Comparison of ENCODE assay signal across 8 mouse cellular contexts in genomic region chr11:75781919-75782318, GRCm38 (mm10). TPM values are rescaled to one million over a fixed set of nuclear protein-coding genes. Genes with fewer than 3 reads are reported as not detected.
DNase-seq lines count a peak whose midpoint lies in the region; ATAC-seq and TF ChIP-seq lines count a peak whose summit lies in the region.

No protein-coding gene starts in this region.

- no peak overlapping the region for H3K9ac ChIP-seq in kidney, embryonic 14.5 days (ENCODE audit: low read depth, low read length)
- no peak overlapping the region for H3K9ac ChIP-seq in lung, embryonic 14.5 days

- intact Hi-C loops in gastrocnemius, postnatal 14 days (cut with DNase I; ENCODE audit: low total_unique reads) = loop anchor here (2.0 to 5.0 kb wide), 2 partner anchors 125 to 187 kb away; no protein-coding TSS in a partner anchor

- peak; percentile 71 for DNase-seq in 416B (ENCODE audit: low read depth)
- peak; percentile 74 for DNase-seq in Muller cell, postnatal 12 days (ENCODE audit: inconsistent ontology term)
- peak; percentile 82 to 87 for DNase-seq in cerebellum, postnatal 25 days
- peak; percentile 61 for DNase-seq in gastrocnemius, postnatal 14 days
- peak; percentile 90 for DNase-seq in lung, embryonic 14.5 days
- DNase-seq in retina, embryonic 14.5 days (ENCODE audit: low spot score) = peak; percentile 89

- 20% methylated on average over 6 of the region's 6 CpGs for WGBS in kidney, embryonic 14.5 days
- 20% methylated on average over 6 of the region's 6 CpGs for WGBS in lung, embryonic 14.5 days

- no peaks in the 10 kb centered on the region for H3K9me3 ChIP-seq in kidney, embryonic 14.5 days (ENCODE audit: control insufficient read depth, low read length)
- H3K9me3 ChIP-seq in lung, embryonic 14.5 days (ENCODE audit: low read depth, low read length) = no peaks in the 10 kb centered on the region

- ATAC-seq in kidney, embryonic 14.5 days (ENCODE audit: low FRiP score, low TSS enrichment) = peak; percentile 63
- peak; percentile 56; the same call in 1 of the 2 replicates for ATAC-seq in lung, embryonic 14.5 days (ENCODE audit: insufficient read depth)
- ATAC-seq in erythroid progenitor cell, adult 5-6 weeks (replicated peaks; ENCODE audit: low FRiP score, poor library complexity, severe bottlenecking) = no peak

- TF ChIP-seq CTCF in lung, embryonic 14.5 days (IDR thresholded peaks at IDR 0.05; ENCODE audit: low read depth) = peak; percentile 96

- no peak overlapping the region for H3K27ac ChIP-seq in kidney, embryonic 14.5 days (ENCODE audit: low read depth, low read length)
- H3K27ac ChIP-seq in lung, embryonic 14.5 days (ENCODE audit: low read depth) = no peak overlapping the region

- no peaks in the 10 kb centered on the region for H3K27me3 ChIP-seq in kidney, embryonic 14.5 days (ENCODE audit: control insufficient read depth, insufficient read depth, low read length)
- H3K27me3 ChIP-seq in lung, embryonic 14.5 days (ENCODE audit: insufficient read depth, low read length) = no peaks in the 10 kb centered on the region

- no peak overlapping the region for H3K4me3 ChIP-seq in kidney, embryonic 14.5 days (ENCODE audit: low read length)
- no peak overlapping the region for H3K4me3 ChIP-seq in lung, embryonic 14.5 days (ENCODE audit: low read depth, low read length)

- H3K4me2 ChIP-seq in kidney, embryonic 14.5 days (replicated peaks; ENCODE audit: low read depth, low read length) = no peak overlapping the region
- H3K4me2 ChIP-seq in lung, embryonic 14.5 days = no peak overlapping the region

- H3K36me3 ChIP-seq in kidney, embryonic 14.5 days (ENCODE audit: control insufficient read depth, insufficient read depth, low read length) = peaks cover 2% of the 10 kb centered on the region; the same call in 1 of the 2 replicates
- no peaks in the 10 kb centered on the region for H3K36me3 ChIP-seq in lung, embryonic 14.5 days (ENCODE audit: insufficient read depth)

- H3K4me1 ChIP-seq in kidney, embryonic 14.5 days (ENCODE audit: control insufficient read depth, insufficient read depth, low read length) = no peaks in the 10 kb centered on the region
- no peaks in the 10 kb centered on the region for H3K4me1 ChIP-seq in lung, embryonic 14.5 days (ENCODE audit: insufficient read depth)

RNA-seq across cellular contexts. Expression of gene Doc2b, which starts 13.9 kb away (rescaled TPM):
- total RNA-seq in gastrocnemius, postnatal 14 days (2021) = 1 to 10 TPM in 1 of 2 experiments, under 1 TPM in 1; 0.53 to 1.8 TPM
- polyA plus RNA-seq in kidney, embryonic 14.5 days (2014; fragmentation: Nextera tagmentation; extraction: Ambion mirVana) = 1.1 and 1.2 TPM in 2 replicates
- 1.1 TPM in 2 replicates for polyA plus RNA-seq in lung, embryonic 14.5 days (2014; fragmentation: Nextera tagmentation; extraction: Ambion mirVana)
- not detected in 2 replicates for total RNA-seq in erythroid progenitor cell, adult 5-6 weeks (2015; ENCODE audit: low replicate concordance)
- total RNA-seq in erythroid progenitor cell, adult 5-6 weeks (2017; ENCODE audit: low replicate concordance) = not detected in 2 replicates

RNA-seq across cellular contexts. Expression of gene Ywhae, which starts 49.2 kb away (rescaled TPM):
- 100 to 1,000 TPM; 633 to 674 TPM for total RNA-seq in gastrocnemius, postnatal 14 days (2021)
- polyA plus RNA-seq in kidney, embryonic 14.5 days (2014; fragmentation: Nextera tagmentation; extraction: Ambion mirVana) = 918 and 1,088 TPM in 2 replicates
- polyA plus RNA-seq in lung, embryonic 14.5 days (2014; fragmentation: Nextera tagmentation; extraction: Ambion mirVana) = 1,066 and 1,071 TPM in 2 replicates
- total RNA-seq in erythroid progenitor cell, adult 5-6 weeks (2015; ENCODE audit: low replicate concordance) = 147 and 149 TPM in 2 replicates
- total RNA-seq in erythroid progenitor cell, adult 5-6 weeks (2017; ENCODE audit: low replicate concordance) = 60.1 and 90.8 TPM in 2 replicates

Comparison
In these comparisons a context has a peak if more than half of its experiments do, and no peak if none do; other contexts are left out.
1. RNA of gene Ywhae, which starts 49.2 kb away (total RNA-seq): 633 to 674 TPM in gastrocnemius, postnatal 14 days; 60.1 to 149 TPM in erythroid progenitor cell, adult 5-6 weeks; every median in the first group is over 4 times any median in the second.
2. Peak in every context shown above with its lines, with median percentiles within 50 percentile points of each other: DNase-seq.